ENCODE assay signal across 17 mouse cellular contexts in genomic region chr5:49349541-49349940, GRCm38 (mm10).
"Had no signal": no experiment of that assay in that cellular context is flagged by ENCODE, and none has a peak within 500 bp of the region (broad histone marks: within the 10 kb centered on the region; RNA-seq: fewer than 3 reads in every experiment).

No protein-coding gene starts in this region.

- H3K4me1 ChIP-seq: lung, embryonic 15.5 days; megakaryocyte, embryonic 14.5 days; midbrain, embryonic 13.5 days; midbrain, embryonic 15.5 days; neural tube, embryonic 12.5 days; stomach, embryonic 15.5 days had no signal

- DNase-seq: lung, adult 2 months; lung, postnatal 14 days; lung, postnatal 36 days; right cerebral cortex, postnatal 14 days; thymus, adult 2 months; thymus, postnatal 25 days; thymus, postnatal 4 days had no signal

- H3K4me3 ChIP-seq: lung, embryonic 15.5 days; megakaryocyte, embryonic 14.5 days; midbrain, embryonic 13.5 days; midbrain, embryonic 15.5 days; neural tube, embryonic 12.5 days; stomach, embryonic 15.5 days had no signal

- H3K27ac ChIP-seq: lung, embryonic 15.5 days; macrophage; midbrain, embryonic 13.5 days; midbrain, embryonic 15.5 days; neural tube, embryonic 12.5 days; stomach, embryonic 15.5 days; stomach, postnatal 0 days had no signal

- H3K9me3 ChIP-seq: lung, embryonic 15.5 days; megakaryocyte, embryonic 14.5 days; midbrain, embryonic 13.5 days; midbrain, embryonic 15.5 days; neural tube, embryonic 12.5 days; stomach, embryonic 15.5 days had no signal

- H3K4me2 ChIP-seq: lung, embryonic 15.5 days; midbrain, embryonic 11.5 days; midbrain, embryonic 13.5 days; midbrain, embryonic 15.5 days; neural tube, embryonic 12.5 days; stomach, embryonic 15.5 days had no signal

- H3K27me3 ChIP-seq: lung, embryonic 15.5 days; megakaryocyte, embryonic 14.5 days; midbrain, embryonic 13.5 days; midbrain, embryonic 15.5 days; neural tube, embryonic 12.5 days; stomach, embryonic 15.5 days had no signal

- H3K36me3 ChIP-seq: lung, embryonic 15.5 days; midbrain, embryonic 13.5 days; midbrain, embryonic 15.5 days; neural tube, embryonic 12.5 days; stomach, embryonic 15.5 days had no signal

- H3K9ac ChIP-seq: lung, embryonic 15.5 days; midbrain, embryonic 13.5 days; midbrain, embryonic 15.5 days; neural tube, embryonic 12.5 days; stomach, embryonic 15.5 days had no signal

- ATAC-seq: lung, postnatal 0 days had no signal
